Mouse (Mus musculus): ENCODE results near the gene Ell. TPM values are rescaled to one million over a fixed set of nuclear protein-coding genes. Genes with fewer than 3 reads are reported as not detected.
A peak's percentile ranks its signal among the peaks of the same experiment; 100 is the strongest.

Gene Ell
- total RNA-seq, 4 experiments from 2014 or later: 11.9 to 14.7 (median 12.3) TPM

- peak; percentile 74 to 82 for DNase-seq (ENCODE audit: low spot score in 2 of 2)
Measured at GRCm38 (mm10) chr8:70610796-70611771, 71.8 kb downstream of the Ell start.

GRCm38 (mm10) chr8:70611849-70612248, 72.6 kb downstream of the Ell start:
- peak; percentile 74 to 78 for DNase-seq (ENCODE audit: low spot score in 2 of 2)

- no peak for DNase-seq (ENCODE audit: low spot score in 2 of 2)
Measured at GRCm38 (mm10) chr8:70613763-70614162, 74.5 kb downstream of the Ell start.

GRCm38 (mm10) chr8:70614469-70614868, 75.2 kb downstream of the Ell start:
- DNase-seq (ENCODE audit: low spot score in 2 of 2): no peak

- DNase-seq (ENCODE audit: low spot score in 2 of 2): no peak
Measured at GRCm38 (mm10) chr8:70615281-70615680, 76.0 kb downstream of the Ell start.

GRCm38 (mm10) chr8:70615894-70616293, 76.6 kb downstream of the Ell start, which contains the start of gene Lrrc25:
Lrrc25 (plus strand) TSS chr8:70616155.
- DNase-seq (ENCODE audit: low spot score in 2 of 2): no peak

- DNase-seq (ENCODE audit: low spot score in 2 of 2): no peak
Measured at GRCm38 (mm10) chr8:70616645-70617044, 77.4 kb downstream of the Ell start.

GRCm38 (mm10) chr8:70617985-70618384, 78.7 kb downstream of the Ell start:
- DNase-seq (ENCODE audit: low spot score in 2 of 2): no peak

GRCm38 (mm10) chr8:70618888-70619334, 79.7 kb downstream of the Ell start:
- DNase-seq (ENCODE audit: low spot score in 2 of 2): no peak

GRCm38 (mm10) chr8:70622220-70622619, 83.0 kb downstream of the Ell start:
- DNase-seq (ENCODE audit: low spot score in 2 of 2): no peak

GRCm38 (mm10) chr8:70625104-70625503, 85.8 kb downstream of the Ell start:
- peak; percentile 48 to 58 for DNase-seq (ENCODE audit: low spot score in 2 of 2)

- DNase-seq (ENCODE audit: low spot score in 2 of 2): no peak
Measured at GRCm38 (mm10) chr8:70627041-70627440, 87.8 kb downstream of the Ell start.

- DNase-seq (ENCODE audit: low spot score in 2 of 2): no peak
Measured at GRCm38 (mm10) chr8:70628986-70629490, 89.8 kb downstream of the Ell start.

GRCm38 (mm10) chr8:70629574-70630531, 90.6 kb downstream of the Ell start:
- peak; percentile 83 to 88 for DNase-seq (ENCODE audit: low spot score in 2 of 2)

GRCm38 (mm10) chr8:70630532-70631381, 91.5 kb downstream of the Ell start:
- DNase-seq (ENCODE audit: low spot score in 2 of 2): peak in 1 of 2 experiments; percentile 58

- DNase-seq (ENCODE audit: low spot score in 2 of 2): no peak
Measured at GRCm38 (mm10) chr8:70631436-70631835, 92.2 kb downstream of the Ell start.

- no peak for DNase-seq (ENCODE audit: low spot score in 2 of 2)
Measured at GRCm38 (mm10) chr8:70632346-70632892, 93.2 kb downstream of the Ell start, which contains the start of gene Gdf15. Gdf15 (minus strand) TSS chr8:70632456.

GRCm38 (mm10) chr8:70634066-70634465, 94.8 kb downstream of the Ell start:
- DNase-seq (ENCODE audit: low spot score in 2 of 2): peak; percentile 41 to 46

- no peak for DNase-seq (ENCODE audit: low spot score in 2 of 2)
Measured at GRCm38 (mm10) chr8:70635527-70635926, 96.3 kb downstream of the Ell start.

GRCm38 (mm10) chr8:70636838-70637237, 97.6 kb downstream of the Ell start:
- DNase-seq (ENCODE audit: low spot score in 2 of 2): no peak

All from gastrocnemius, adult 8-10 months (tissue).